Mouse (Mus musculus): ENCODE data around the gene Bnip2.

DNA sequence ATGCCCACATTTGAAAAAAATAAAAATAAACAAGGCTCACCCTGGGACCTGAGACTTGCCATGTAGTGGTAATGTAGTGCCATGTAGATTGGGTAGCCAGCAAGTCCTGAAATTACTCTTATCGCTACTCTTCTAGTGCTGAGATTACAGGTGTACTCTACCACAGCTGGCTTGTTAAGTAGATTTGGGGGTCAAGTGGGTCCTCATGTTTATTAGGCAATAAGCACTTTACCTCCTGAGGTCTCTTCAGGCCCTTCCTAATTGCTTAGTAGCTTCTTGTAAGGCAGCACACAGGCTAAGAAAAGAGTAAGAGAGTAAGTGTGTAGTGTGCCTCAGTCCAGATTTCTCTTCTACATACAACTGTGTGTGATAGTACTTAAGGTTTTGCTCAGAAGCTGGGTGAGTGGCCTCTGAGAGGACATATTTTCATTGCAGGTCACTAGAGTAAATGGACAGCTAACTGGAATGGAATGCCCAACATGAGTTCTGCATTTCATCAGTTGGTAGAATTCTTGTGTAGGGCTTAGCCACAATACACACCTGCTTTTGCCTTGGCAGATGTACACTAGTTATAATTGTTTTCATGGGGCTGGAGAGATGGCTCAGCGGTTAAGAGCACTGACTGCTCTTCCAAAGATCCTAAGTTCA is 36.2 kb downstream of the Bnip2 start:
- TF ChIP-seq POLR2A (IDR thresholded peaks at IDR 0.05; ENCODE audit: insufficient read depth, low read length) (no peak), CTCF (IDR thresholded peaks at IDR 0.05; ENCODE audit: low read depth, low read length) (no peak), EP300 (IDR thresholded peaks at IDR 0.05; ENCODE audit: insufficient read depth, low read depth, low read length) (no peak)
